Mouse (Mus musculus) midbrain, embryonic 13.5 days (tissue): ENCODE measurements around the gene Rora. TPM values are rescaled to one million over a fixed set of nuclear protein-coding genes. Genes with fewer than 3 reads are reported as not detected.
A peak's percentile ranks its signal among the peaks of the same experiment; 100 is the strongest.

Experiments
- ATAC-seq: fragments of 200-750 bp; cut with Nextera tagmentation; 2 replicates; pipeline ENCODE4 v1.8.0; 2017; ENCODE audit warnings: mild to moderate bottlenecking, moderate TSS enrichment, moderate library complexity
- H3K27ac ChIP-seq: fragments of 300-500 bp; sonication (generic); 2 replicates; pipeline ENCODE4 v1.5.1; 2015; ENCODE audit warnings: inconsistent platforms, mild to moderate bottlenecking, moderate library complexity
- H3K27me3 ChIP-seq: fragments of 300-500 bp; sonication (generic); 2 replicates; pipeline ENCODE4 v1.6.1; 2015; ENCODE audit warnings: mild to moderate bottlenecking, inconsistent platforms
- H3K36me3 ChIP-seq: fragments of 300-500 bp; sonication (generic); 2 replicates; pipeline ENCODE4 v1.6.1; 2015; ENCODE audit warnings: mild to moderate bottlenecking, inconsistent platforms
- H3K4me1 ChIP-seq: fragments of 300-500 bp; sonication (generic); replicated peaks from 2 replicates; pipeline ENCODE4 v1.6.1; 2015; ENCODE audit warnings: inconsistent platforms
- H3K4me2 ChIP-seq: fragments of 300-500 bp; sonication (generic); replicated peaks from 2 replicates; pipeline ENCODE4 v1.6.1; 2015; ENCODE audit warnings: moderate library complexity, mild to moderate bottlenecking, inconsistent platforms
- H3K4me3 ChIP-seq: fragments of 300-500 bp; sonication (generic); replicated peaks from 2 replicates; pipeline ENCODE4 v1.5.1; 2015; ENCODE audit warnings: mild to moderate bottlenecking, inconsistent platforms
- H3K9ac ChIP-seq: fragments of 300-500 bp; sonication (generic); replicated peaks from 2 replicates; pipeline ENCODE4 v1.6.1; 2015; ENCODE audit warnings: mild to moderate bottlenecking, inconsistent platforms
- H3K9me3 ChIP-seq: fragments of 300-500 bp; sonication (generic); 2 replicates; pipeline ENCODE4 v1.6.1; 2016; ENCODE audit warnings: mild to moderate bottlenecking, inconsistent platforms
- WGBS: fragments of 180-500 bp; shearing (Covaris S2); methylation state at CpG from one replicate; pipeline ENCODE4 v1.1.7; 2015; 5-methylcytosine and 5-hydroxymethylcytosine counted together
- polyA plus RNA-seq: library from polyadenylated mRNA; unstranded; fragments of >200 nt; fragmentation: Nextera tagmentation; extraction: Ambion mirVana; gene quantifications from 2 replicates; pipeline ENCODE4 v1.2.1, GENCODE M21; 2015

The Rora gene
- polyA plus RNA-seq, result 21.0 and 29.7 TPM in 2 replicates

DNA sequence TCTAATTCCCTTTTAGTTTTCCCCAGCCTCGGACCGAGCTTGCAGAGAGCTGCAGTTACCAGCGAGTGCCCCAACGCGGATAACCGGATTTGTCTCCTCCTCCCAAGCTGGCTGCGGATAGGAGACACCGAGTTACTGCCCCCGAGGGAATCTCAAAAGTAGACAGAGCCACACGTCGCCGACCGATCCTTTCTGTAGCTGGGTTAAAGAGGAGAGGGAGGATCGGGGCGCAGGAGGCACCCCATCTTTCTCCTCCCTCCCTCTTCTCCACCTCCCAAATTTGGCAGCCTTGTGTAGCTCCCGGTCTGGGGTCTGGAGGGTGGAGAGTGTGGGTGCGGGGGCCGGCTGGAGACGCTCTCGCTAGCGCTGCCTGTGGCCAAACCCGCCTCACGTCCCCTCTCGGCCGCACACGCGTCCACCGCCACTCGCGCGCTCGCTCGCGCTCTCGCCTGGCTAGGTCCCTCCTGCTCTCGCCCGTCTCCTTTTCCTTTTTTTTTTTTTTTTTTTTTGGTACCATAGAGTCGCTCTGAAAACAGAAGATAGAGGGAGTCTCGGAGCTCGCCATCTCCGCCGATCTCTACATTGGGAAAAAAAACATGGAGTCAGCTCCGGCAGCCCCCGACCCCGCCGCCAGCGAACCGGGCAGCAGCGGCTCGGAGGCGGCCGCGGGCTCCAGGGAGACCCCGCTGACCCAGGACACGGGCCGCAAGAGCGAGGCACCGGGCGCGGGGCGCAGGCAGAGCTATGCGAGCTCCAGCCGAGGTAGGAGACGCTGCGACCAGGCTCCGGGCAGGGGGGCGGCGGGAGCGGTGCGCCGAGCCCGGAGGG, at the start of gene Rora:
Gene Rora, plus strand, starts transcription at position 576 of the 828 bp plus-strand sequence.
- under 1% methylated on average over 69 of the region's 72 CpGs for WGBS
- Histone ChIP-seq H3K9ac (peak within 1 kb of the TSS; percentile 85), H3K27ac (peak within 1 kb of the TSS; percentile 94), H3K4me3 (peak within 1 kb of the TSS; percentile 81), H3K9me3 (no peaks in the 10 kb centered on the region), H3K36me3 (no peaks in the 10 kb centered on the region), H3K4me1 (peaks cover 26% of the 10 kb centered on the region), H3K27me3 (no peaks in the 10 kb centered on the region; the same call in 1 of the 2 replicates), H3K4me2 (peak within 1 kb of the TSS; percentile 73)
- ATAC-seq, result peak; percentile 87

DNA sequence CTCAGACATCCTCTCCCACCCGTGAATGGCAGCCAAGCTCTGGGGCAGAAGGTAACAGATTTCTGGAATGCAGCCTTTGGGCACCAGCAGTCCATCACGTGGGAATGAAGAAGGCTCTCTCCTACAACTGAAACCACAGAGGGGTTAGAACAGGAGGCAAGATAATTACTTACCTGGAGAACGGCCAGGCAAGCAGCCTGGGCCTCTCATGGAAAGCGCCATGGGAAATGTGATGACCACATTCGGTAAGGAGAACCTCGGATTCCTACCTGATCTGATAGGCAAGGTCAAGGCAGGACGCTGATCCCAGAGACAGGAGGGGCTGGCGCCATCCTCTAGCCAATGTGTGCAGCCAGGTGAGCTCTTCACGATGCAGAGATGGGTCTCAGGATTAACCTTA, 39.6 kb upstream of the Rora start:
- WGBS, result 90% methylated on average over 9 of the region's 9 CpGs
- no peaks in the 10 kb centered on the region for H3K9me3 ChIP-seq
- H3K27ac ChIP-seq, result no peak overlapping the region
- no peak overlapping the region for H3K4me2 ChIP-seq
- 0 out of 2 replicates have a peak, but pooled peaks cover 6% of the 10 kb centered on the region for H3K4me1 ChIP-seq
- no peak overlapping the region for H3K9ac ChIP-seq
- no peak overlapping the region for H3K4me3 ChIP-seq
- no peak for ATAC-seq
- H3K27me3 ChIP-seq, result no peaks in the 10 kb centered on the region
- H3K36me3 ChIP-seq, result no peaks in the 10 kb centered on the region

DNA sequence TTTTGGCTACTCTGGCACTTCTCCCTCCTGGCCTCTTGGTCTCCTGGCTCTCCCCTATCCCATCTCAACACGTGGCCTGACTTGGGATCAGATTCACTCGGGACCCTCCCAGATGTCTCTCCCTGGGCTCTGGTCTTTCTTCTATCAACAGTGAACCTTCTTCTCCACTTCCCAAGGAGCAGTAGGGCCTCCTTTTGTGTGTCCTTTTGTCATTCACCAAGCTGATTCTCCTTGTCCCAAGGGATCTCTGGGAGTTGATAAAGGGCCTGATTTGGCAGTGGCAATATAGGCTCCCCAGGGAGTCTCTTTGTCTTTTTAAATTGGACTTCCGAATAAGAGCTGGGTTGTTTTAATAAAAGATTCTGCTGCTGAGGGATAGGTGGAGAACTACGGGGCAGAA, 36.5 kb upstream of the Rora start:
- no peak for ATAC-seq
- no peaks in the 10 kb centered on the region for H3K27me3 ChIP-seq

DNA sequence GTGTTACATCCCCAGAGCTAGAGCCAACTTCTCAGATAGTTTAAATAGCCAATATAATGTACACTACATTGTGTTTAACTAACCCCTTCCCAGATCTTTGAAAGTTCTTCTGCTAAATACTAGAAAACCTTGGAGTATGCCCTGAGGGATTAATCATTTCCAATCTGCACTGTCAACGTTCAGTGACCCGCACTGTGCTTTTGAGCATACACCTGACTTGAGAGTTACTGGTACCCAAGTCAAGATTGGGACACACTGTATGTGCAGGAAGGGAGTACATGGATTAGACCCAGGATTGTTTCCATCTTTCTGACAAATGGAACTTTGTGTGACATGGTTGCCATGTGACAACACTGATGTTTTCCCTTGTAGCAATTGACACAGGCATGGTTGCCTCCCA, 33.5 kb upstream of the Rora start:
- no peaks in the 10 kb centered on the region for H3K36me3 ChIP-seq
- H3K9ac ChIP-seq, result no peak overlapping the region
- H3K27ac ChIP-seq, result no peak overlapping the region
- 0 out of 2 replicates have a peak, but pooled peaks cover 6% of the 10 kb centered on the region for H3K4me1 ChIP-seq
- no peaks in the 10 kb centered on the region for H3K27me3 ChIP-seq
- no peak overlapping the region for H3K4me2 ChIP-seq
- H3K4me3 ChIP-seq, result no peak overlapping the region
- WGBS, result 93% methylated on average over 2 of the region's 2 CpGs
- no peak for ATAC-seq
- H3K9me3 ChIP-seq, result no peaks in the 10 kb centered on the region

More for the DNA sequence above, 36.5 kb upstream of the Rora start:
- Histone ChIP-seq H3K27ac (no peak overlapping the region), H3K4me2 (no peak overlapping the region), H3K4me3 (no peak overlapping the region), H3K9ac (no peak overlapping the region), H3K9me3 (no peaks in the 10 kb centered on the region), H3K4me1 (0 out of 2 replicates have a peak, but pooled peaks cover 6% of the 10 kb centered on the region), H3K36me3 (no peaks in the 10 kb centered on the region)
- WGBS, result 6% methylated on average over 4 of the region's 4 CpGs

DNA sequence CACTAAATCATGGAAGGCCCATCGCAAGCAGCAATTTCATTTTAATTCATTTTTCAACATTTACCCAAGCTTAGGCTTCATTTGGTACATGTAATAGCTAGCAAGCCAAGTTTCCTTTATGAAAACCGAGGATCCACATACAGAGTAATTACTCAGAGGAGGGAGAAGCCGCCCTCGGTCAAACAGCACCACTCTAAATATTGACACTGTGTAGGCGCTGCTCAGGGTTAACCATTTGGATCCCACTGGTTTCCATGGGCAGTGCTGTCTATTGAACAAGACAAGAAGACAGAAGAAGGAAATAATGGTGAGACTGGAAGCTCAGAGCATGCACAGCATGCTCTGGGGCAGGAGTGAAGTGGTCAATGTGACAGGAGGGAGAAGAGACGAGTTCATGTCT, 33.1 kb upstream of the Rora start:
- no peak overlapping the region for H3K27ac ChIP-seq
- H3K36me3 ChIP-seq, result no peaks in the 10 kb centered on the region
- no peak overlapping the region for H3K4me3 ChIP-seq
- H3K4me2 ChIP-seq, result no peak overlapping the region
- 0 out of 2 replicates have a peak, but pooled peaks cover 6% of the 10 kb centered on the region for H3K4me1 ChIP-seq
- no peaks in the 10 kb centered on the region for H3K27me3 ChIP-seq
- no peaks in the 10 kb centered on the region for H3K9me3 ChIP-seq
- no peak overlapping the region for H3K9ac ChIP-seq
- WGBS, result 81% methylated on average over 6 of the region's 6 CpGs
- no peak for ATAC-seq

DNA sequence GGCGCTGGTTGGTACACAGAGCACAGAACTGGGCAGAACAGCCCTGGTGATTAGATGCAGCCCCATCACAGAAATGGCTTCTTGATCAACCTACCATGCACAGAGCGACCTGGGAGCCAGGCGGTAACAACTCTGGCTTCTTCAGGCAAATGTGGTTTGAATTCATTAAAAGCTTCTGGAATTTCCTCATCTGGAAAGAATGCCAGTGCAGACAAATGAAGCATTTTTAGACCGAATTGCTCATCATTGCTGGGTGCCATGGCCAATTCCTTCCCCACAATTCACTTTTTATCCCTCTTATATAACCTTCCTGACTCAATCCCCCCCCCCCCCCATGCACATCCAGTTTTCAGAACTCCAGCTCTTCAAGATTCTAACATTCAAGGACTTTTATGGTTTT, 28.6 kb upstream of the Rora start:
- no peaks in the 10 kb centered on the region for H3K36me3 ChIP-seq
- WGBS, result 82% methylated on average over 4 of the region's 4 CpGs

DNA sequence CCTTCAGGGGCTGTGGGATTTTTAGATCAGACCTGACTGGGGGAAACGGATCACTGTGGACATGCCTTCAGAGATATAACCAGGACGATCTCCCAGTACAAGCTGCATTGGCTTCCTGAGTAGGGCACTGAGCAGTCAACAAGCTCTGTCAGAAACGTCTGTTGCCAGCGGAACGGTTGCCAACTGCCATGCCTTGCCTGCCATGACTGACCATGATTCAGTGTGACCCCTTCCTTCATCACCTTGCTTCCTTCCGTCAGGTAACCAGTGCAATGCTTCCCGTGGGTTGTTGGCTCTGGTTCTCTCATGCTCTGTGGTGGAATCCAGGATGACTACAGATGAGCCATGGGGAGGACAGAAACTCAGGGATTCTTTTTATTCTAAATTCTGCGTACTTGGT, 16.3 kb upstream of the Rora start:
- Histone ChIP-seq H3K36me3 (no peaks in the 10 kb centered on the region), H3K27me3 (no peaks in the 10 kb centered on the region), H3K4me1 (no peaks in the 10 kb centered on the region), H3K4me2 (no peak overlapping the region), H3K9me3 (no peaks in the 10 kb centered on the region), H3K4me3 (no peak overlapping the region), H3K9ac (no peak overlapping the region), H3K27ac (no peak overlapping the region)
- ATAC-seq, result no peak
- 95% methylated on average over 8 of the region's 8 CpGs for WGBS

More for the DNA sequence above, 28.6 kb upstream of the Rora start:
- H3K4me2 ChIP-seq, result no peak overlapping the region
- H3K4me3 ChIP-seq, result no peak overlapping the region
- H3K4me1 ChIP-seq, result no peaks in the 10 kb centered on the region
- H3K27me3 ChIP-seq, result no peaks in the 10 kb centered on the region
- no peak overlapping the region for H3K27ac ChIP-seq
- no peak for ATAC-seq
- no peak overlapping the region for H3K9ac ChIP-seq
- H3K9me3 ChIP-seq, result no peaks in the 10 kb centered on the region

DNA sequence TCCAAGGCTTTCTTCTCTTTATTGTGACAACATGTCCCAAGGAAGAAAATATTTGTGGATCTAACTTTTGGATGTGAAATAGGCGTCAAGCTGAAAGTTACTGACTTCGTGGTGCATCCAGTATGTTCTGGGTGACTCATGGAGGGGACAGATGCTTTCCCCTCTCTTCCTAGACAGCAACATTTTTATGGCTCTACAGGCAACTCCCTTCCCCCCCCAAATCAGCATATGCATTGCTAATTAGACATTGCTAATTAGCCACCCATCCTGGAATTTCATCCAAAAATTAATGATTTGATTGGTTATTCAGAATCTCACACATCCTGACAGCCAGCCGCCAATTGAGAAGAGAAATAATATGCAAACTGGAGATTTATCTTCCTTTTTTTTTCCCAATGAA, 12.5 kb upstream of the Rora start:
- H3K4me2 ChIP-seq, result no peak overlapping the region
- no peaks in the 10 kb centered on the region for H3K36me3 ChIP-seq
- 87% methylated on average over 3 of the region's 3 CpGs for WGBS
- no peaks in the 10 kb centered on the region for H3K27me3 ChIP-seq
- ATAC-seq, result no peak
- no peak overlapping the region for H3K4me3 ChIP-seq
- H3K9me3 ChIP-seq, result no peaks in the 10 kb centered on the region
- H3K4me1 ChIP-seq, result no peaks in the 10 kb centered on the region
- H3K9ac ChIP-seq, result no peak overlapping the region
- H3K27ac ChIP-seq, result no peak overlapping the region

DNA sequence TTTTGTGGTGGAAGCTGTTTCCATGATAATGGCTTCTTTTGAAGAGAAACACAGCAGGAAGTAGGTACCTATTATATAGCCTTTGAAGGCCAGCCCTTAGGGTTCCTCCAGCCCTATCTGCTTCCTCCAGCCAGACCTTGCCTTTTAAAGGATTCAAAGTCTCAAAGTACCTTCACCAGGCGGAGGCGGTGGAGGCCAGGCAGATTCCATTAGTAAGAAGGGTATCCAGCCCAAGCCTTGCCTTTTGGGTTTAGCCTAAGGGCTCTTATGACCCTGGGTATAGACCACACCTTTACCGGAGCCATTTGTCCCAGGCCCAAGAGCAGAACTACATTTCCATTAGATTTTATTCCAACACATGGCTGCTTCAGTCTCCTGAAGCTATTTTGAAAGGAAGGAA, 5.5 kb upstream of the Rora start:
- no peak overlapping the region for H3K27ac ChIP-seq
- no peaks in the 10 kb centered on the region; the same call in 1 of the 2 replicates for H3K27me3 ChIP-seq
- H3K9ac ChIP-seq, result no peak overlapping the region
- H3K4me2 ChIP-seq, result no peak overlapping the region
- no peaks in the 10 kb centered on the region for H3K9me3 ChIP-seq
- H3K4me3 ChIP-seq, result no peak overlapping the region
- H3K36me3 ChIP-seq, result no peaks in the 10 kb centered on the region
- ATAC-seq, result no peak
- H3K4me1 ChIP-seq, result no peaks in the 10 kb centered on the region
- WGBS, result 71% methylated on average over 3 of the region's 3 CpGs

DNA sequence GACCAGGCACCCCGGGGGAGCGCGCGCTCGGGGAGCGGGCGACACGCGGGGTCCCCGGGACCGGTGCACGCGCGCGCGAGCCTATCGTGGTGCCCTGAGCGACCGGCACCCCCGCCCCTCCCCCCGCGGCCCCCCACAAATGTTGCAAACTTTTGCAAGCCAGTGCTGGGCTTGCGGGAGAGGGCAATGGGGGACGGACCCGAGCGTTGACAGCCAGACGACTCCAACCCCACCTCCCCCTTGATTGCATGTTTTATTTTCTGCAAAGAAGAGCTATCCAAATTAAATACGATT, 400 bp downstream of the Rora start:
- peak overlapping the region; percentile 94 for H3K27ac ChIP-seq
- H3K9ac ChIP-seq, result peak overlapping the region; percentile 85
- H3K4me2 ChIP-seq, result peak overlapping the region; percentile 73
- WGBS, result 1% methylated on average over 28 of the region's 28 CpGs
- H3K4me1 ChIP-seq, result peaks cover 26% of the 10 kb centered on the region
- peak overlapping the region; percentile 81 for H3K4me3 ChIP-seq
- H3K27me3 ChIP-seq, result no peaks in the 10 kb centered on the region; the same call in 1 of the 2 replicates
- H3K9me3 ChIP-seq, result no peaks in the 10 kb centered on the region
- ATAC-seq, result peak; percentile 35
- no peaks in the 10 kb centered on the region for H3K36me3 ChIP-seq

DNA sequence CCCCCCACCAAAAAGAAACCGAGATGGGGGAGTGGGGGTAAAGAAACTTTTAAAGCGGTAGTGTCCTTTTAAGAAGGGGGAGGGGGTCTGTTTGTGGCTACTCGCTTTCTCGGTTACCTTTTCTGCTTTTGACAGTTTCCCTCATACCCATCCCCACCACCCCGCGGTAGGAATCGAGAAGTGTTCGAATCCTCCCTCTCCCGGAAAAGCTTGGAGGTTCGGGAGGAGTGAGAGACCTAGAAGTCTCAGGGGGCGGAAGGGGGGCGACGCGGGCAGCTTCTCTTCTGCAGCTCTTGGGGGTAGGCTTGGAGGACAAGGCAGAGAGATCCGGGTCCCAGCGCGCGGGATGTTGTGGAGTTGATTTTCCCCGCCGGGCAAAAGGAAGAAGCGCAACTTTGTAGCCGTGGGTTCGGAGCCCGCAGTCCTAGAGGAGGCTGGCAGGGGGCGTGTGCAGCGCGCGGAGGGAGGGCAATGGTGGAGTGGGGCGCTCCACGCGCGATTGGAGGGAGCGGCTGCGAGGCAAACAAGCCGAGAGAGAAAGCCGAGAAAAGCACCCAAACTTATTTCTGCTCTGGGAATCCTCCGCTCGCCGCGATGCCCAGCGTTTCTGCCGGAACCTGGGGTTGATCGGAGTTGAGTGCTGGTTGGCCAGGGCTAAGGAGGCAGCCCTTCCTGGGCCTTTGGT, 889 bp downstream of the Rora start:
- H3K9me3 ChIP-seq, result no peaks in the 10 kb centered on the region
- H3K36me3 ChIP-seq, result no peaks in the 10 kb centered on the region
- peaks cover 26% of the 10 kb centered on the region for H3K4me1 ChIP-seq
- peak overlapping the region; percentile 81 for H3K4me3 ChIP-seq
- peak overlapping the region; percentile 94 for H3K27ac ChIP-seq
- peak; percentile 22; the same call in 1 of the 2 replicates for ATAC-seq
- under 1% methylated on average over 43 of the region's 43 CpGs for WGBS
- peak overlapping the region; percentile 73 for H3K4me2 ChIP-seq
- no peaks in the 10 kb centered on the region; the same call in 1 of the 2 replicates for H3K27me3 ChIP-seq
- H3K9ac ChIP-seq, result peak overlapping the region; percentile 85
